9 mouse cellular contexts compared by ENCODE assay signal in the genomic region with DNA sequence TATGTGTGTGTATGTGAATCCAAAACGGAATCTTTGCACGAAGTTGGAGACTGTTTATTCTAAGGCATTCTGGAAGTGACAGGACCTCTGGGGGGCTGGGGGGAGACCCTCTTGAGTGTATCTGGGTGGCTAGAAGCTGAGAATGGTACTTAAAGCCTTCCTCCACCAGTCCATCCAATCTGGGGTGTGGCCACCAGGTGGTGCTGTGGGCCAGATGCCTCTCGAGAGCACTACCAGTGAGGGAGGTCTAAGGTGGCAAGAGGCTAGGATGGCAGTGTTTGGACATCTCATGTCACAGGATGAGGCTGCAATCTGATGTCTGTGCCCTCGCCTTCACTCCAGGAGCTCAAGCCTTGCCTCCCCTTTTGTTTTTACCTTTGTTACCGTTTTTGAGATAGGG. TPM values are rescaled to one million over a fixed set of nuclear protein-coding genes. Genes with fewer than 3 reads are reported as not detected.
DNase-seq lines count a peak whose midpoint lies in the region; ATAC-seq and TF ChIP-seq lines count a peak whose summit lies in the region.
"Had no signal": no experiment of that assay in that cellular context is flagged by ENCODE, and none has a peak within 500 bp of the region (broad histone marks: within the 10 kb centered on the region; RNA-seq: fewer than 3 reads in every experiment).

No protein-coding gene starts in this region.

- TF ChIP-seq EP300 in heart, postnatal 0 days (IDR thresholded peaks at IDR 0.05; ENCODE audit: low read depth), result no peak

- no peaks in the 10 kb centered on the region for H3K9me3 ChIP-seq in ES-E14 (ENCODE audit: control insufficient read depth, insufficient read depth, low read depth, low read length)
- H3K9me3 ChIP-seq in embryonic facial prominence, embryonic 10.5 days, result no peaks in the 10 kb centered on the region
- H3K9me3 ChIP-seq in heart, postnatal 0 days (replicated peaks; ENCODE audit: control insufficient read depth, low read length), result no peaks in the 10 kb centered on the region
- H3K9me3 ChIP-seq: lung, embryonic 15.5 days had no signal

- H3K4me3 ChIP-seq in ES-E14 (ENCODE audit: insufficient read depth in 1 of 2, low read depth in 1 of 2, low read length in 2 of 2, poor library complexity in 1 of 2, severe bottlenecking in 1 of 2), result no peak overlapping the region
- no peak overlapping the region for H3K4me3 ChIP-seq in embryonic facial prominence, embryonic 10.5 days
- H3K4me3 ChIP-seq in heart, postnatal 0 days (ENCODE audit: low read depth, low read length), result no peak overlapping the region
- H3K4me3 ChIP-seq: lung, embryonic 15.5 days had no signal

- H3K9ac ChIP-seq in ES-E14 (ENCODE audit: insufficient read depth, low read depth, low read length, poor library complexity, severe bottlenecking), result no peak overlapping the region
- H3K9ac ChIP-seq in heart, postnatal 0 days (replicated peaks; ENCODE audit: low read depth, low read length), result no peak overlapping the region
- H3K9ac ChIP-seq: lung, embryonic 15.5 days had no signal

- WGBS in embryonic facial prominence, embryonic 10.5 days, result 21% methylated on average over 5 of the region's 5 CpGs
- WGBS in heart, postnatal 0 days, result 22% methylated on average over 5 of the region's 5 CpGs

- 0 out of 4 replicates have a peak, but pooled peaks cover 0 to under 1% of the 10 kb centered on the region in 2 experiments for H3K4me1 ChIP-seq in ES-E14 (ENCODE audit: control insufficient read depth in 2 of 2, insufficient read depth in 2 of 2, low read length in 2 of 2, poor library complexity in 1 of 2)
- H3K4me1 ChIP-seq in embryonic facial prominence, embryonic 10.5 days, result peaks cover 18% of the 10 kb centered on the region
- H3K4me1 ChIP-seq in heart, postnatal 0 days (ENCODE audit: control insufficient read depth, insufficient read depth), result 0 out of 2 replicates have a peak, but pooled peaks cover 5% of the 10 kb centered on the region

- peak; percentile 65 for DNase-seq in ES-E14 (ENCODE audit: low read depth, low spot score)
- peak; percentile 91 for DNase-seq in adrenal gland, postnatal 25 days
- peak; percentile 86 for DNase-seq in embryonic facial prominence, embryonic 10.5 days (ENCODE audit: low spot score)
- DNase-seq in heart, postnatal 0 days (ENCODE audit: low spot score), result peak; percentile 78
- DNase-seq in layer of hippocampus, adult 8-10 months (ENCODE audit: low spot score in 2 of 2), result peak; percentile 43 to 71
- DNase-seq in lung, postnatal 25 days (ENCODE audit: low spot score), result peak; percentile 84
- DNase-seq in right cerebral cortex, postnatal 4 days, result peak; percentile 86
- peak; percentile 49 for DNase-seq in yolk sac, embryonic 10.5 days (ENCODE audit: low spot score)

- peaks cover 6% of the 10 kb centered on the region; the same call in 1 of the 2 replicates for H3K27me3 ChIP-seq in embryonic facial prominence, embryonic 10.5 days (replicated peaks; ENCODE audit: low read depth, poor library complexity, severe bottlenecking)
- H3K27me3 ChIP-seq in heart, postnatal 0 days (ENCODE audit: control insufficient read depth, insufficient read depth, low read length), result no peaks in the 10 kb centered on the region
- H3K27me3 ChIP-seq: lung, embryonic 15.5 days had no signal

- peaks cover 23% of the 10 kb centered on the region for H3K36me3 ChIP-seq in ES-E14 (ENCODE audit: control insufficient read depth, insufficient read depth, low read length, poor library complexity, severe bottlenecking)
- peaks cover 43% of the 10 kb centered on the region for H3K36me3 ChIP-seq in embryonic facial prominence, embryonic 10.5 days (replicated peaks)
- peaks cover 14% of the 10 kb centered on the region; the same call in 1 of the 2 replicates for H3K36me3 ChIP-seq in heart, postnatal 0 days (replicated peaks; ENCODE audit: control insufficient read depth, insufficient read depth, low read length)

- ATAC-seq in heart, postnatal 0 days (ENCODE audit: insufficient read depth, low read depth), result no peak

- H3K27ac ChIP-seq in ES-E14 (ENCODE audit: insufficient read depth, low read depth, low read length, poor library complexity, severe bottlenecking), result no peak overlapping the region
- H3K27ac ChIP-seq in embryonic facial prominence, embryonic 10.5 days (replicated peaks), result no peak overlapping the region
- no peak overlapping the region for H3K27ac ChIP-seq in heart, postnatal 0 days (ENCODE audit: low read depth)
- H3K27ac ChIP-seq: lung, embryonic 15.5 days had no signal

- H3K4me2 ChIP-seq in heart, postnatal 0 days (ENCODE audit: low read depth, low read length), result no peak overlapping the region
- H3K4me2 ChIP-seq: lung, embryonic 15.5 days had no signal

- in situ Hi-C loops in ES-E14 (cut with MboI; ENCODE audit: low sequenced_read_pairs in 2 of 2, unreplicated experiment in 2 of 2), result loop anchor here in 1 of 2 experiments (10.0 kb wide), 1 partner anchor 86 kb away; no protein-coding TSS in a partner anchor

- peak; percentile 97 for TF ChIP-seq CTCF in heart, postnatal 0 days (IDR thresholded peaks at IDR 0.05; ENCODE audit: low read depth)

TF ChIP-seq in ES-E14, 5 proteins besides CTCF, POLR2A, EP300 and RAD21:
- TF ChIP-seq ZNF384 (IDR thresholded peaks at IDR 0.05; ENCODE audit: low read depth, low read length) (no peak), ZC3H11A (IDR thresholded peaks at IDR 0.05; ENCODE audit: borderline replicate concordance, low read depth, low read length) (peak; percentile 68), MAFK (IDR thresholded peaks at IDR 0.05; ENCODE audit: insufficient read depth, low read depth, low read length) (no peak)

RNA-seq across cellular contexts. Expression of a gene that starts 12.0 kb away (rescaled TPM):
- total RNA-seq in ES-E14 (2012; rRNA removed), result 17.8 and 23.9 TPM in 2 replicates
- 22.9 and 40.6 TPM in 2 replicates for total RNA-seq in adrenal gland, postnatal 25 days (2021)
- polyA plus RNA-seq in embryonic facial prominence, embryonic 10.5 days (2016; fragmentation: Nextera tagmentation; extraction: Ambion mirVana), result 9.7 and 10.9 TPM in 2 replicates
- 4.0 and 7.1 TPM in 2 replicates for total RNA-seq in heart, postnatal 0 days (2014; rRNA removed; ENCODE audit: low replicate concordance)
- polyA plus RNA-seq in heart, postnatal 0 days (2015; fragmentation: Nextera tagmentation; extraction: Ambion mirVana), result 3.3 and 3.7 TPM in 2 replicates
- total RNA-seq in layer of hippocampus, adult 8-10 months (2022), result 1 to 10 TPM; 1.6 to 2.8 (median 2.3) TPM

RNA-seq across cellular contexts. Expression of a gene that starts 28.1 kb away (rescaled TPM):
- 25.3 and 26.2 TPM in 2 replicates for total RNA-seq in ES-E14 (2012; rRNA removed)
- total RNA-seq in adrenal gland, postnatal 25 days (2021), result 12.9 and 20.0 TPM in 2 replicates
- polyA plus RNA-seq in embryonic facial prominence, embryonic 10.5 days (2016; fragmentation: Nextera tagmentation; extraction: Ambion mirVana), result 18.0 and 21.3 TPM in 2 replicates
- 5.6 and 11.1 TPM in 2 replicates for total RNA-seq in heart, postnatal 0 days (2014; rRNA removed; ENCODE audit: low replicate concordance)
- 16.4 and 21.4 TPM in 2 replicates for polyA plus RNA-seq in heart, postnatal 0 days (2015; fragmentation: Nextera tagmentation; extraction: Ambion mirVana)
- 10 to 100 TPM; 22.7 to 32.0 (median 24.3) TPM for total RNA-seq in layer of hippocampus, adult 8-10 months (2022)
